Mouse (Mus musculus) thymus, postnatal 0 days (tissue): ENCODE results near the gene Plcz1. TPM values are rescaled to one million over a fixed set of nuclear protein-coding genes. Genes with fewer than 3 reads are reported as not detected.

Experiments
- DNase-seq: peaks from one replicate; pipeline ENCODE4 v3.0.0-alpha.2; 2015; ENCODE audit warnings: low spot score
- polyA plus RNA-seq: library from polyadenylated mRNA; unstranded; fragments of >200 nt; fragmentation: Nextera tagmentation; extraction: Ambion mirVana; gene quantifications from 2 replicates; pipeline ENCODE4 v1.2.1, GENCODE M21; 2015

Plcz1 gene
- 0.18 and 0.20 TPM in 2 replicates for polyA plus RNA-seq

DNA sequence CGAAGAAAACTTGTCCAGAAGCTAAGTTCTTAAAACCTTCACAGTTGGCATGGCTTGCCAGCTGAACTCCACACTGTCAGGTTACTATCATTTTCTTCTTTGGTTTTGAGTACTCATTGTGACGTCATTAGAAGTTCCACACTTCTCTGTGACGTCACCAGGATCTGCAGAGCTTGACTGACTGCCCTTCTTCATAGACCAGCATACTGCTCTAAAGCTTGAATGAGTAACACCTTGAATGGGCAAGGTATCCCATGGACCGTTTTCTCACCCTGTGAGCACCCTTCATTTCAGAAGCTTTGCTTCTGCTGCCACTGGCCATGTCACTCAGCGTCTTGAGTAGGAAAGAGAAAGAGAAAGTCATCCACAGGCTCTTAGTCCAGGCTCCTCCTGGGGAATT is at the start of gene Plcz1:
Gene Plcz1, minus strand, starts transcription at position 101 of the 400 bp plus-strand sequence.
- no peak for DNase-seq

DNA sequence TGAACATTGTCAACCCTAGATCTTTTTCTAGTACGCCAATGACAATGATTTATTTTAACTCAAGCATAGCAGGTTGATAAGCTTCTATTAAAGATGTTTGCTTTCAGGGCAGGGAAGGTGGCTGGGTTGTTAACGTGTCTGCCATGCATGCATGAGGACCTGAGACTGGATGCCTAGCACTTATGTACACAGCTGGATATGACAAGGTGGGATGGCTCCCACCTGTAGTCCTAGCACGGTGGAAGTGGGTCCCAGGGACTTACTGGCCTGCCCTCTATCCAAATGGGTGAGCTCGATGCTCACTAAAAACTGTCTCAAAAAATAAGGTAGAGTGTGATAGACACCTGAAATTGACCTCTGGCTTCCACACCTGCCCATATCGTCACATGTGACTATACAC is 48.6 kb upstream of the Plcz1 start:
- DNase-seq: no peak

DNA sequence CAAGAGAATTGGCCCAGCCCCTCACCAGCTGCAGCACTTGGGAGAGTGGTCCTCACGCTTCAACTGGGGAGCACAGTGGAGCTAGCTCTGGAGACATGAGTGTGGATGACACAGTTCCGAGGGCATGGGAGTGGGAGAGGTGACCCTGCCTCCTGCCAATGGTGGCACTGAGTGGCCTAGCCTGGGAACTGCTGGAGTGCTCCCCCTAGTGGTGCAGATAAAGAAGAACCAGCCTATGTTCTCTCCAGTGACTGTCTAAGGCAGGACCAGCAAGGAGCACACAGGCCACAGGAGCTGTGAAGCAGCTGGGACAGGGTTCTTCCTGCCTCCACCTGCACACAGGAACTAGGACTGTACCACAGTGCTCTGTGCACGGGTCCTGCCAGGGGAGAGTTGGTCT is 40.5 kb upstream of the Plcz1 start:
- peak; percentile 11 for DNase-seq

DNA sequence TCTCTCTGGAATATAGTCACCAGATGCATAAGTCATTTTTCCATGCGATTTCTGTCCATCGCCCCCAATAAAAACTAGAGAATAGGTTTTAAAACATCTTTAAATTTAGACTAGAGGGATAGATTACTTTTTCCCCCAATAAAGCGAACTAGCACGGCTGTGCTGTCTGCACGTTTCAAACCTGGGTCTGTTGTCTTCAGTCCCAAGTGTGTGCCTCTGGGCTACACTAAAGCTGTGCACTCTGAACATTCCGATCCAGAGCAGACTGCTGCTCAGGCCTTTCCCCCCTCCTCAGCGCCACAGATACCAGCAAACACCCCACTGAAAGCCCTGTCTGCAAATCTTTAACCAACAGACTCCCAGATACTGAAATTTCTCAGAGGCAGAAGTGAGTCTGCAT is 39.7 kb upstream of the Plcz1 start:
- no peak for DNase-seq

DNA sequence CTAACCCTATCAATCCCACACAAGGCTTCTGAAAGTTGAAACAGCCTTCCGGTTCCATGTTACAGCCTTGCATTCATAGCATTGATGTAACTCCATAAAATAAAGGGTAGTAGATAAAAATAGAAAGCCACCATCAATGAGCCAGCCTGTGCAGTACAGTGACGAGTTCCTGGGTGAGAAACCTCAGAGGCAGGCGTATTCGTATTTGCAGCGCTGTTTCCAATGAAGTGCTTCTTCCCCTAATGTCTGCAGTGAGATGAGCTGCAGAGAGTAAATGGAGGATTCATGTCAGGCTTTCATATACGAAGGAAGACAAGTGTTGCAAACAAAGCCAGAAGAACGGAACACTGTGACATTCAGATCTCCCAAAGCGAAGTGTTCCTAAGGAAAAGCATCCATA is 27.9 kb upstream of the Plcz1 start:
- DNase-seq: no peak

DNA sequence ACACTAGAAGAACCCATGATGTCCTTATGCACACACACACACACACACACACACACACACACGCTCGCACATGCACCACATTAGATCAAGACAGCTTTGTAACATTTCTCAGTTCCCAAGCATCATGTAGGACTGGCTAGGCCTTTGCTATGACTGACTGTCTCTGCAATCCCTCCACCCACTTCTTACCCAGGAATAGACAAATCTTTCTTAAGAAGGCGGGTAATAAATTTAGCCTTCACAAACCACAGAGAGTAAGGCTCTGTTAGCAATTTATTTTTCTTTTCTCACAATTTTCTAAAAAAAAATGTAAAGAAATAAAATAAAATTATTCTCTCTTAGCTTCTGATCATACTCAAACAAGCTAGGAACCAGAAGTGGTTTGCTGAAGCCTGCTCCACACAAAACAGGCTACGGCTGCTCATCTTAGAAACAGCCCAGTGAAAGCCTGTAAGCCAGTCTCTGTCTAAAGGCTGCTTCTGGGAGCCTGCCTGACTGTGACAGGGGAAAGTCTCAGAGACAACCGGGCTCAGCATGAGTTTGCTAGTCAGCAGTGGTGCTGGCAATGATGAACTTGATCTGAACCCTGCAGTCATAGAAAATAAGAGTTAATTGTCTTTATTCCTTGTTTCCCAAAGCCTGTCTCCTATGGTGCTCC is 13.1 kb upstream of the Plcz1 start:
- DNase-seq: no peak

DNA sequence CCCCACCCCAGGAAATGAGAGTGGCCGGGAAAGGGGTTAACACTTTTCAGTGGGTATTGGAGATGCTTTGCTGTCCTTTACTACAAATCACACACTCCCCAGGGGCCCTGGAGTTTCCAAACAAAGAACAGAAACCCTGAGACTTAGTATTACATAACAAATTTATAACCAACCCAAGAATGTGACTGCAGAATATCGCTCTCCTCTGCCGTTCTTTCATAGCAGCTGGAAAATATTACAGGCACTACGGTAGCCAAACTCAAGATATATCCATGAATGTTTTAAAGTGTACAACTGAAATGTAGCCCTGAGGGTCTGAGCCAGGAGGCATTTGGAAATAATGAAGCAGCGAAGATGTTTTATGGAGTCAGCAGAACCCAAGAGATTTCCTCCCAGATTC is 10.2 kb upstream of the Plcz1 start:
- DNase-seq: no peak

DNA sequence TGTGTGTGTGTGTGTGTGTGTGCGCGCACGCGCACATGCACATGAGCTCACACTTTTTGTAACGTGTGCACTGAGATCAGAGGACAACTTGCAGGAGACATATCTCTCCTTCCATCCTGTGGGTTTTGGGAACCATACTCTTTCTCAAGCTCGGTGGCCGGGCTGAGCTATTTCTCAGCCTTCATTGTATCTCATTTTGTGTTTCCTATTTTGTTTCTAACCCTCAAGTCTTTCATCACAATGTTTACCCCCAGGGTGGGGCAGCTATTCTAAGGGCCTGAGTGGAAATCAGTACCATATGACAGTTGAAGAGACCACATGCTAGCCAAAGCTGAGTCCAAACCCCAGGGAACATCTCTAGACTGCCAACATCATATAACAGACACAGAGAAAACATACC is 305 bp downstream of the Plcz1 start, which contains the start of gene Capza3:
Gene Capza3, plus strand, starts transcription at position 301 of the 400 bp plus-strand sequence.
- no peak for DNase-seq

DNA sequence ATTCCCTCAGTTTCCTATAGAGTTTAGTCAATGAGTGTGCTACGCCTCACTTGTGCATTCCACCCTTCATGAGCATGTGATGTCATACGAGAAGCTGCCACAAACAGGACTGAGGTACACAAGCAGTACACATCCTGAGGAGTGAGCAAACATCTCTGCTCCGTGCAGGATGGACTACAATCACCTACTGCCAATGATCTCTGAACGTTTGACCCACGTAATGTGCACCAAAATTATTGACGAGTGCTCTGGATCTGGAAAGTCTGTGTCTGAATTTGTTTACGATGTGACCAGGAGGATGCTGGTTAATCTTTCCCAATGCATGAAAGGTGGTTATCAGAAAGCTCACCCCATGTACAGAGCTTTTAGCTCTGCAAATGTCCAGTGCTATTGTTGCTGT is 16.9 kb downstream of the Plcz1 start:
- DNase-seq: no peak

DNA sequence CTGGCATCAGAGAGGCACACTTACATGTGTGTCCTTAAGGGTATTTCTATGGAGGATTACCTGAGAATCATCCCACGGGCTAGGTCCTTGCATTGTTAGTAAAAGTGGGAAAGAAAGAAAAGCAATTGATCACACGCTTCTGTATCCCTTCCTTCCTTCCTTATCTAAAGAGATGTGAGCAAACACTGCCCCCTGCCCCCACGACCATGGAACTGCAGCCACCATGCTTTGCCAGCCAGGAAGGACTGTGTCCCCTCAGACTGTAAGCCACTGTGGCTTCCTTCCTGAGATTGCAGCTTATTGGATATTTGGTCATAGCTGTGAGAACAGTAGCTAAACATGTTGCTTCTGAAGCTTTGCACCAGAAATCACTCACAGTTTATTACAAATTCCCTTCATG is 36.1 kb downstream of the Plcz1 start:
- DNase-seq: no peak

DNA sequence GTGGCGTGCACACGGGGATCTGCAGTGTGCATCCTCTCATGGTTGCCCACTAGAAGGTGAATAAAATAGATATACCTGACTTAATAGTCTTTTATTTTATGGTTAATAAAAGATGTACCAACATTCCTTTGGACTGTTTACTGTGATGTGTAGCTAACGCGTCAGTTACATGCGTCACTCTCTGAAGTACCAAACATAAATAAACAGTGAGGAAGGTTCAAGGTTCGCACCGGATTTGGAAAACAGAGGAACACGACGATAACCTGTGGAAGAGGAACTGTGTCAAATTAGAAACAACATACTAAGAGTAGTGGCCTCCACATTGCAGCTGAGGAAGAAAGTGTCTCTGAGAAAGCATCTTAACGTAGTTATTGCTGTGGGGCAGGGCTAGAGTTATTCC is 51.7 kb downstream of the Plcz1 start:
- no peak for DNase-seq

DNA sequence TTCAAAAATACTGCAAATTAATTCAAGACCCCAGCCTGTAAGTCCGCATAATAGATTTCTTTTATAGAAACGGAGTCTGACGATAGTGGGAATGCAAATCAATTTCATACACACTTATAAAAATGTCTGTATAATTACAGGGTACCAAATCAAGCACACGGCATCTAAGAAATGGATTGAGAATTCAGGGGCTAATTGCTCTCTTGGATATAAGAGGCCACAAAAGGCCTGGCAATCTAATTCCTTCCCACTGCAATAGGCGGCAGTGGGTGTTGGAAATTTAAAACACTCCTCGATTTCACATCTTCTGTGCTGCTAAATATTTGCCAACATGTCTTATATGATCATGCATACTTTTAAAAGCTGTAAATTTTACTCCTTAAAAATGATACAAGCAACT is 52.2 kb downstream of the Plcz1 start:
- DNase-seq: no peak

DNA sequence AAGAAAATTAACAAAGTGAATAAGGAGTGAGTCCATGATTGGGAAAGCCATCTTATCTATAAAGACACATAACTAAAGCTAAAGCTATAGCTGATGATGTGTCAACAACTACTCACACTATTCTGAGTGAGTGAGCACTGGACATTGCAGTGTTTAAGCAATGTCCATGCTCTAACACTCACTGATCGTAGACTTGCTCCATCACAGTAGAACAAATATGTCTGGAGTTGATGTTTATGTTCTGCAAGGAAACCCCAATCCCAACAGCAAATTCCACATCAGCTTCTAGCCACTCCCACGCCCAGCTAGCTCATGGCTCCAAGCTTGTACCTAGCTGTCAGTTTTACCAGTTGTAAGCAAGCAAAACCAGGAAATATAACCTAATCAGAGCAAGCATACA is 54.7 kb downstream of the Plcz1 start:
- DNase-seq: no peak

DNA sequence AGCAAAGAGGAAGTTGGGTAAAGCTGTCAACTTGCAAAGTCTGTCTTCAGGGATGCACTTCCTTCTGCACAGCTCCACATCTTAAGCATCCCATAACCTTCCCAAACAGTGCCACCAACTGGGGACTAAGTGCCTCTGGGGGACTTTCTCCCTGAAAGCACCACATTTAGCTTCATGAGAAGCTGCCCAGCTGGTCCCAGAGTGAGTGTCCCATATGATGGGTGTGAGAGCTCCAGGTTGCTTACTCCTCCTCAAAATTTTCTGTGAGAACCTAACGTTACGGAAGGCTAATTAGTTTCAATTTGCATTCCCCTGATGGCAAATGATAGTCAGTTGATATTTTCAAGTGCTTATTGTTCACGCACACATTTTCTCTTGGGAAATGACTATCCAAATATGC is 57.2 kb downstream of the Plcz1 start:
- no peak for DNase-seq

DNA sequence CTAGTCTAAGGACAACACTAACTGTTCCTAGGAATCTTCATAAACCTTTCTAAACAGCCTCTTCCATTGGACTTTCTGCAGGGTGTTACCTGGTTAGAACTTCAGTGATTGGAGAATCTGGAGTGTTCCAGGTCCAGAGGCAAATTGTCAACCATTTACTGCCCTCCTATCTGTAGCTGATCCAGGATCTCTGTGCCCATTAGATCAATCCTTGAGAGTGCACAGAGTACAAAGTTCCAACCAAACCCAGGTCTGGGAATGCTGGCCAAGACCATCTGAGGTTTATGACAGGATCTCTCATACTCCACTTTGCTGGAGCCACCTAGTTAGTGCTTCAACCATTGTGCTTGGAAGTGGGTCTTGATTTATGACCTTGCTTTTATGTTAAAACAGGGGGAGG is 60.2 kb downstream of the Plcz1 start:
- DNase-seq: no peak

DNA sequence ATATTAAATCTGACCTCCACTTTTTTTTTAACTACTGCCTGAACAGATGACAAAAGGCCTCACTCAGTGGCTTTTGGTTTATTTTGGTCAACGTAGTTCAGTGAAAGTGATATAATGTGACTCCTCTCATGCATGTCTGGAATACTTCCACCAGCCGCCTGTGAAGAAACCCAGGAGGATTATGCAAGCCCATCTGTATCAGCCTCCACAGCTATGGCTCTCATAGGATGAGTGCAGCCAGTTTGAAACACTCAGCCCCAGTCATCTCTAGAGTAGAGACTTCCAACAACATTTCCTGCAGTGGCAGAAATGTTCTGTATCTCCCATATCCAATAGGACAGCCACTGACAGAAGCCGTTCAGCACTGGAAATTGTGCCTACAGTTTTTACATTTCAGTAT is 63.1 kb downstream of the Plcz1 start:
- DNase-seq: no peak

DNA sequence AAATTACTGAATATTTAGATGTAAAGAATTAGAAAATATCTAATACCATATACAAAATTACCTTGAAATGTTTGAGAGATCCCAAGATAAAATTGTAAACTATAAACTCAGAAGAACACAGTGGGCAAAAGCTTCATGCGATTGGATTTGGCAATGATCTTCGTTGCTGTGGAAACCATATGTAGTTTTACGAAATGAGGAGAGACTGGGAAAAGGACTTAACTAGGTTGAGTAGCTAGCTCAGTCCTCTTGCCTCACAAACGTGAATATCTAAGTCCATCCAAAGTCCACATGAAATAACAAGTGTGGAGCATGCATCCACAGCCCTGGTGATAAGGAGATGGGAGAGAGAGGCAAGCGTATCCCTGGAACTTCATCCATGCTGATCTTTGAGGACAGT is 66.6 kb downstream of the Plcz1 start:
- DNase-seq: no peak

DNA sequence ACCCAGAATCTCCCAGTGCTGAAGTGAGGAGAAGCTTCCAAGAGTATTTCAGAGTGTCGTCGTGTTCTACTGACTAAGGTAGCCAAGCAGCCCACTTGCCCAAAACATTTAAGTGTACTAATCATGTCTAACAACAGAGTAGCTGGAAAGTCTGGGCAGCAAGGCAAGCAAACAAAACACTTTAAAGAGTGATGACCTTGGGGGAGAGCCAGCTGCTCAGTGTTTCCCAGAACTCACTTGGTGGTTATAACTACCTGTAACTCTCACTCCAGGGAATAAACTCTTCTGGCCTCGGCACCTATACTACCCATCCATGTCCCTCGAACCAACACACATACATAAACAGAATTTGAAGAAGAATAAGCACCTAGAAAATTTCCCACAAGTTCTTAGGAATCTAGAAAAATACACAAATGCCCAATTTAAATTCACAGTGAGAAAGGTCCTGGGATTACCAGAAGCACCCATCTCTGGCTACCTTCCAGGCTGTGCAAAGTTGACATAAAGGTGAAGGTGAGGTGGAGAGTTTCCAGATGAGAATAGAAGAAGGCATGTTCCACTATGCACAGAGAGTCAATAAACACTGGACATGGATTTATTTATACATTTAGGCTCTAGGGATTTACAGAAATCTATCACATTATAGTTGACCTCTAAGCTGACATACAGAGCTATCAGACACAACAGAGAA is 69.5 kb downstream of the Plcz1 start:
- DNase-seq: no peak

DNA sequence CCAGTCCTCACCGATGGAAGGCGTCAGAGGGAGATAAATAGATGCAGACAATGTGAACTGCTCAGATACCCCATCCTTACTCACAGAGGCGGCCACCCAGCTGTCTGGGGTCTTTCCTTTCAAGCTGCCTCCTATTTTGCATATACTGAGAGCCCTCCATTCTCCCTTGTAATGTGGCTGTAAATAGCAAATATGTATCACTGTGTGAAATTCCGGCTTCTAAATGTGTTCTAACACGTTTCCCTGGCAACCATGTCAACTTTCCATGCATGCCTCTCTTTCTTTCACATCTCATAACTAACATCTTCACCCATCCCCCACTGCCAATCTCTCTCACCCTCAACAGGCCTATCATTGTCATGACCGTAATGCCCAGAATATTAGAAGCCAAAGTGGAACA is 74.6 kb downstream of the Plcz1 start:
- no peak for DNase-seq

DNA sequence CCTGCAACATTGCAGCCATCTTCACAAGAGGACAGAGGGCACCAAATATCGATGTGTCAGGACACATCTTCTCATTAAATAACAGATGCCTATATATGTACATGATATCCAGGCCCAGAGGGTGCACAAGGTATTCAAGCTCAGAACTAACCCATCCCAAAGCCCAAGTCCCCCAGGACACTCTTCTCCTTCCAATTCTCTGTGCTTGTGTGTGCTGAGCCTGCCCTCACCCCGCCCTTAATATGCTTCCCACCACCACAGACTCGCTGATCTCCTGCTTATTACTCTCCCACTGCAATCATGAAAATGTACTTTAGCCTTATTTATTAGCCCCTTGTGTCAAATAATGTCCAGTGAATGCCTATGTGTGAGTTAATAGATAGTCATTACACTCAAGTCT is 76.4 kb downstream of the Plcz1 start:
- no peak for DNase-seq

DNA sequence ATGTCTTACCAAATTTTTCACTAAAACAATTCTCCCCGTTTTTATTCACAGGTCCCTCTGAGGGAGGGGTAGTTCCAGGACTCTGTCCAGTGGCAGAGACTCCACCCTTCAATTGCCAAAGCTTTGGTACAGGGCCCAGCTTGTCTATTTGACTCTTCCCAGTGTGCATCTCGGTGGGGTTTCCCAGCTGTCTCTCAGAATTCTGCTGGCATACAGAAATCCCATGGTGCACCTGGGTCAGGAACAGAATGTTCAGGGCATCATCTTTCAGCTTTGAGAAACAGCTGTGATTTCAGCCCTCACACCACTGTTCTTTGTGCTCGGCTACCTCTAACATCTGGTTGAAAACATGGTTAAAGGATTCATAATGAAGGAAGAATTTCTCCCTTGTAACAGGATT is 77.5 kb downstream of the Plcz1 start:
- DNase-seq: no peak

DNA sequence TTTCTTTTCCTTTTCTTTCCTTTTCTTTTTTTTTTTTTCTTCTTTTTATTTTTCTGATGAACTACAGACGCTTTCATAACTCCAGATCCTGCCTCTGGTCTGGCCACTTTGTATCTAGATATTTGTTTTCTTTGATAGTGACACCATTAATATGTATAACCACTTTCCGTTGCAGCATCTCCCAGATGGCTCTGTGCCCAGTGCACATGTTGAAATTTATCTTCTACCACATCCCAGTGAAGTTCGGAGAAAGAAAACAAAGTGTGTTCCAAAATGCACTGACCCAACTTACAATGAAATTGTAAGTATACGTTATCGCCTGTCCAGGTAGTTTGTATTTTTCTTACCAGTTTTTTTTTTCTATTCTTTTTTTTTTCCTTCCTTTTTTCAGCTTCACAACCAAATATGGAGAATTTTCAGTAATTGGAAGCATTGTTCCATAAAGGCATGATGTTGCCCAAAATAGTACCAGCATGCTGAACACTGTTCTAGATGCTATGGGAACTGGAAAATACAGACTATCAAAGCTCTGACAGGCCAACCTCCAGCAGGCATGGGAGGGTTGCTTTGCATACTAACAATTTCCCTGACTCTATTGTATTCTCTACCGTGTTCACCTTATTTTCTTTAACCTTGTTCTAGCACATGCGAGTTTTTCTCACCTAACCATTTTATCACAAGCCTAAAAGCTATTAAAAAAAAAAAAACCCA is 83.6 kb downstream of the Plcz1 start:
- DNase-seq: no peak

DNA sequence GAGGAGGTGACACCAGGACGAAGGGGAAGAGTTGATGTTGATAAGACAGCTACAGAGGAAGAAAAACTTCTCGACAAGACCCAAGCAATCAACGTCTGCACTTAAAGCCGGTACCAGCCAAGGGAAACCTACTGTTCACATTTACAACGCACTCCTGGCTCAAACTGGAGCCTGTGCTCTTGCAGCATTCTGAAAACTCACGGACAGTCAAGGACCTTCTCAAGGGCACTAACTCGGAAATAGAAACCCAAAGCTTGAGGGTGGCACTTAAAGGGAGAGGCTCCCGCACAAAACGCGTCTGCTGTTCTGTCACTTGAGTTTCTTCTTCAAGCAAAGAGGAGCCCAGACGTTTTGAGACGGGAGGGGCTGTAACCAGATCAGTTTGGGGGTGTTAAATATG is 87.7 kb downstream of the Plcz1 start:
- DNase-seq: no peak
